Mouse (Mus musculus): ENCODE results near the gene Anp32a. TPM values are rescaled to one million over a fixed set of nuclear protein-coding genes. Genes with fewer than 3 reads are reported as not detected.

Anp32a gene
- 10 to 100 TPM; 62.8 to 88.2 TPM for total RNA-seq (2021)
- long read RNA-seq, experiment 1, partial matches to known transcripts = 0 of 6 reads
- long read RNA-seq, experiment 1, other reads (novel, unspliced or antisense) = 4 of 6 reads
- long read RNA-seq, experiment 2, transcript Anp32a-201 (7 exons, 2,113 nt) = major isoform, 8 of 12 reads
- long read RNA-seq, experiment 2, partial matches to known transcripts = 1 of 12 reads
- long read RNA-seq, experiment 2, other reads (novel, unspliced or antisense) = 3 of 12 reads

DNA sequence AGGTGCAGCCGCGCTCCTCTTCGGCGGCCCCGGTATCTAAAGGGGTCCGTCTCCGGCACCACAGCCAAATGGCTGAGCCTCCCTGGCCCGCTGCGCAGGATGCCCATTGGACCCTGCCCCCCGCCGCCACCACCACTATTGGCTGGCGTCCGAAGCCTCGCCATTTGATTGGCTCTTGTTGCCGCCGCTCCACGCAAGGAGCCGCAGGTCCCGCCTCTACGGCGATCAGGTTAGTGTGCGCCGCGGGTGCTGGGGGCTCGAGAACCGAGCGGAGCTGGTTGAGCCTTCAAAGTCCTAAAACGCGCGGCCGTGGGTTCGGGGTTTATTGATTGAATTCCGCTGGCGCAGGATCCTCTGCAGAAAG lies at the start of gene Anp32a:
TSS of gene Anp32a (plus strand) at position 171 of the 364 bp plus-strand sequence.
- H3K4me3 ChIP-seq = peak within 1 kb of the TSS; percentile 96
- peak within 1 kb of the TSS; percentile 95 for H3K27ac ChIP-seq
- peak; percentile 100 for DNase-seq
- TF ChIP-seq CTCF (IDR thresholded peaks at IDR 0.05) = no peak
- intact Hi-C loops (cut with DNase I) = loop anchor here (2.0 kb wide), 1 partner anchor 32 kb away; no protein-coding TSS in a partner anchor

DNA sequence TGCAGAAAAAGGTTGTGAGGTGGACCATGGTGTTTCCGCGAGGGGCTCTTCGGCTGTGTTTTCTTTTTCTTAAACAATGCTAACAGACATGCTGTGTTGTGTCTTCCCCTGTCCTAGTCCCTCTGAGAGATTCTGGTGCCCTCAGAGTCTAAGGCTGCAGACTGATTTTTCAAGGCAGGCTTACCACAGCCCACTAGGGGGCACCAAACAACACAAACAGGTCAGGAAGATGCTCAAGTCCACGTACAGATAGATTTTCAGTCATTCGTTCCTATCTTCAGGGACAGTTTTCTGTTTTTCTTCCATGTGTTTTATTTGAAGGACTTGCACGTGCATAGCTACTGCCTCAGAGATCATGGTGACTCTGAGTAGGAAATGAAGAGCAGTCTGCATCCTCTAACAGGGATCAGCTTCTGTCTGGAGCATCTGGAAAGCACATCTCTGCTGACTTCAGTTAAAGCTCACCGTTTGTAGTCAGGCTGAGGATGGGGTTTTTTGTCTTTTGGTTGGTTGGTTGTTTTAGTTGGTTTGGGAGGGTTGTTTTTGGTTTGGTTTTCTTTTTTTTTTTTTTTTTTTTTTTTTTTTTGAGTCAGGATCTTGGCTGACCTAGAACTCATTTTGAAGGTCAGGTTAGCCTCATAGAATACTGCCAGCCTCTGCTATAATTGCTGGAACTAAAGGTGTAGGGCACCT lies 45.9 kb upstream of the Anp32a start:
- peak; percentile 96 for TF ChIP-seq CTCF (IDR thresholded peaks at IDR 0.05)
- intact Hi-C loops (cut with DNase I) = loop anchor here (1.0 to 5.0 kb wide), 3 partner anchors 37 to 122 kb away; no protein-coding TSS in a partner anchor

DNA sequence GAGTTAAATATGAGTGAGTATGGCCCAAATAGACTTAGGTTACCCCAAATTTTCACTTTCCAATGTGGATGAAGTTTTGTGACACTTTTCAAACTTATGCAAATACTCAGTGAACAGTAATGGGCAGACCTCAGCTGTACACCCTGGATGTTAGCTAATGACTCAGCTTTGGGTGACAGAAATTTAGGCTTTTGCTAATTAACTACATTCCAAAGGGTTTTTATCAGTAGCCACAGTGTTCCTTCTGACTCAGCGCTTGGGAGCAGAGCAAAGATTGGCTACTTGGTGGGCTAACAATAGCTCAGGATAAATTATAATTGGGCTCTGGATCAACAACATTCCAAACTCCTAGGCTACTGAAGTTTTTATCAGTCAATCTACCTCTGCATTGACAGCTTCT lies 44.2 kb upstream of the Anp32a start:
- Histone ChIP-seq H3K27ac (no peak overlapping the region), H3K4me3 (no peak overlapping the region)
- intact Hi-C loops (cut with DNase I) = loop anchor here (5.0 kb wide), 2 partner anchors 35 to 120 kb away; no protein-coding TSS in a partner anchor
- DNase-seq = no peak
- no peak for TF ChIP-seq CTCF (IDR thresholded peaks at IDR 0.05)

More for the DNA sequence above, 45.9 kb upstream of the Anp32a start:
- Histone ChIP-seq H3K27ac (no peak overlapping the region), H3K4me3 (no peak overlapping the region)
- DNase-seq = peak; percentile 79

DNA sequence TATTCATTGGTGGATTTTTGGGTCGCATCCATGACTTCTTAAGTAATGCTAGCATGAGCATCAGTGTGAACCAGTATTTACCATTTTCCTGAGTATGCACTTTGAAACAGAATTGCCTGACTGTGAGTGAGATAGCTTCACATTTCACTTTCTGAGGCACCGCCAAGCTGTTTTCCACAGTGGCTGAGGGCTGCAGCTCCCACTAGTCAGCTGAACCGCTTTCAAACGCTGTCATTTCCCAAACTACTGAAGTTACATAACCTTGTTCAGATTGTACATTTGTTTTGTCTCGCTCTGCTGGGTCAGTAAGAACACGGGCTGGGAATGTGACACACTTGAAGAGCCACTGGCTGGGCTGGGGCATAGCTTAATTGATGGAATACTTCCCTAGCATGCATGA lies 25.5 kb upstream of the Anp32a start:
- no peak for DNase-seq
- Histone ChIP-seq H3K4me3 (no peak overlapping the region), H3K27ac (no peak overlapping the region)
- TF ChIP-seq CTCF (IDR thresholded peaks at IDR 0.05) = no peak
- intact Hi-C loops (cut with DNase I) = no loop called here

DNA sequence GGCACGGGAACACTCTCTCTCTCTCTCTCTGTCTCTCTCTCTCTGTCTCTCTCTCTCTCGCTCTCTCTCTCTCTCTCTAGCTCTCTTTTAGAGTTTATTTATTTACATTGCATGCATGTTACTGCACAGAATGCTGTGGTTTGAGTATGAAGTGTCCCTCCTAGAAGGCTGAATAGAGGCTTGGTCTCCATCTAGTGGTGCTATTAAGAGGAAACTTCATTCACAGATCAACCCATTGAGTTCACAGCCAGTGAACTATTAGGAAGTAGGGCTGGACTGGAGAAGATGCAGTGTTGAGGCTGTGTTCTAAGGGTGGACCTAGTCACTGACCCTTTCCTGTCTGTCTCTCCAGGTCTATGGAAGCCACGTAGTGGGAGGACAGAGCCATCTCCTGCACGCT lies 22.4 kb upstream of the Anp32a start:
- Histone ChIP-seq H3K27ac (no peak overlapping the region), H3K4me3 (no peak overlapping the region)
- intact Hi-C loops (cut with DNase I) = no loop called here
- TF ChIP-seq CTCF (IDR thresholded peaks at IDR 0.05) = no peak
- DNase-seq = no peak

DNA sequence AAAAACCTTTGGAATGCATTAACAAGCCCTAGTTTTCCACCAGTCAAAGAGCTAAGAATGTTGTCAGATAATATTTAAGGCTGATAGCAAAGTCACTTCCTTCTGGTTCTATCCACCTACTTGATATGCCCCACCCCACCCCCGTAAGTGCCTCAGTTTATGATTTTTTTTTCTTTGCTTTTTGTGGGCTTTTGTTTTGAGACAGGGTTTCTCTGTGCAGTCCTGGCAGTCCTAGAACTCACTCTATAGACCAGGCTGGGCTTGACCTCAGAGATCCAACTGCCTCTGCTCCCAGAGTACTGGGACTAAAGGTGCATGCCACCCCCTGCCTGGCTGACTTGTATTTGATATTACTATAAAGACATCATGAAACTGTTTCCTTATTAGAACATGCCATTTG lies 17.3 kb upstream of the Anp32a start:
- Histone ChIP-seq H3K27ac (no peak overlapping the region), H3K4me3 (no peak overlapping the region)
- DNase-seq = no peak
- TF ChIP-seq CTCF (IDR thresholded peaks at IDR 0.05) = no peak
- intact Hi-C loops (cut with DNase I) = no loop called here

DNA sequence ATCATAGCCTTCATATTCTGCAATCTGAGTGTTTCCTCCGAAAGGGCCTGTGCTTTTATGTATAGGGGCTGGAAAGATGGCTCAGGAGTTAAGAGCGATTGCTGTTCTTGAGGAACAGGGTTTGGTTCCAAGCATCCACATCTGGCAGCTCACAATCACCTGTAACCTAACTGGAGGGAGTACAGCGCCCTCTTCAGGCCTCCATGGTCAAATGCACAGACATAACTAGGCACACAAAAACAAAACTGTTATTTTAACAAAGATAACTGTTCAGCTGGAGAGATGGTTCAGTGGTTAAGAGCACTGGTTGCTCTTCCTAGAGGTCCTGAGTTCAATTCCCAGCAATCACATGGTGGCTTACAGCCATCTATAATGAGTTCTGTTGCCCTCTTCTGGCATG lies 15.1 kb upstream of the Anp32a start:
- Histone ChIP-seq H3K27ac (no peak overlapping the region), H3K4me3 (no peak overlapping the region)
- peak; percentile 8; the same call in 1 of the 2 replicates for TF ChIP-seq CTCF (IDR thresholded peaks at IDR 0.05)
- no peak for DNase-seq
- intact Hi-C loops (cut with DNase I) = no loop called here

DNA sequence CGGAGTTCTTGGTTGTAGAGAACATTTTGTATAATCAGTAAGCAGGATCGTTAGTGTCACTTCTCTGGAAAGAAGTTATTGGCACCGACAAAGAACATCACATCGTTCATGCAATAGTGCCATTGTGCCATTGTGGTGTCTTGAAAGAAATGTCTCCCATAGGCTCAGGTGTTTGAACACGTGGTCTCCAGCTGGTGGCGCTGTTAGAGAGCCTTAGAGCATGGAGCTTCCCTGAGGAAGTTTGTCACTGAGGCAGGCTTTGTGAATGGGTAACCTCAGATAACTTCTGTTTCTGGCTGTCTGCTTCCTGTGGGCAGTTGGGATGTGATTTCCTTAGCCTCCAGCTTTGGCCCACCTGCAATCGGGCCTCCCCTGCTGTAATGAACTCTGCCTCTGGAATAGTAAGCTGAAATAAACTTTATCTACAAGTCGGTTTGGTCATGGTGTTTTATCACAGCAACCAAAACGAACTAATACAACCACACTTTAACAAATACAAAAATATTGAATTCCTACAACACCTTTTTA lies 6.7 kb upstream of the Anp32a start:
- intact Hi-C loops (cut with DNase I) = loop anchor here (5.0 kb wide), 1 partner anchor 37 kb away; no protein-coding TSS in a partner anchor
- Histone ChIP-seq H3K4me3 (no peak overlapping the region), H3K27ac (no peak overlapping the region)
- no peak; the same call in 1 of the 2 replicates for TF ChIP-seq CTCF (IDR thresholded peaks at IDR 0.05)
- DNase-seq = no peak

DNA sequence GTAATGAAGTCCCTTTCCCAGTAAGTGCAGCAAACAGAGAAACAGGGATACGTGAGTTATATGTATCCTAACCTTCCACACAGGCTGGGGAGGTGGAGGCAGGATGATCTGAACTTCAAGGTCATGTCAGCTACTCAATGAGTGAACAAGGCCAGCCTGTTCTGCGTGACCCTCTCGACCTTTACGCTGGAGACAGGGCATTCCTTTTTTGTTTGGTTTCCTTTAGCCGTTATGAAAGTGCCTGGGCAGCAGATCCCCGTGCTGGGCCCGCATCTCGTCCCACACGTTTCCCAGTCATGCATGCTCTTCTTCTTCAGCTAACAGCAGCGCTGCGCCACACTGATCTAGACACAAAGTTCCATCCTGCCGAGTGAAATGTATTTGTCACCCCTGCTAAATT lies 5.7 kb upstream of the Anp32a start:
- H3K4me3 ChIP-seq = no peak overlapping the region
- no peak for DNase-seq
- TF ChIP-seq CTCF (IDR thresholded peaks at IDR 0.05) = no peak
- intact Hi-C loops (cut with DNase I) = no loop called here
- H3K27ac ChIP-seq = no peak overlapping the region

DNA sequence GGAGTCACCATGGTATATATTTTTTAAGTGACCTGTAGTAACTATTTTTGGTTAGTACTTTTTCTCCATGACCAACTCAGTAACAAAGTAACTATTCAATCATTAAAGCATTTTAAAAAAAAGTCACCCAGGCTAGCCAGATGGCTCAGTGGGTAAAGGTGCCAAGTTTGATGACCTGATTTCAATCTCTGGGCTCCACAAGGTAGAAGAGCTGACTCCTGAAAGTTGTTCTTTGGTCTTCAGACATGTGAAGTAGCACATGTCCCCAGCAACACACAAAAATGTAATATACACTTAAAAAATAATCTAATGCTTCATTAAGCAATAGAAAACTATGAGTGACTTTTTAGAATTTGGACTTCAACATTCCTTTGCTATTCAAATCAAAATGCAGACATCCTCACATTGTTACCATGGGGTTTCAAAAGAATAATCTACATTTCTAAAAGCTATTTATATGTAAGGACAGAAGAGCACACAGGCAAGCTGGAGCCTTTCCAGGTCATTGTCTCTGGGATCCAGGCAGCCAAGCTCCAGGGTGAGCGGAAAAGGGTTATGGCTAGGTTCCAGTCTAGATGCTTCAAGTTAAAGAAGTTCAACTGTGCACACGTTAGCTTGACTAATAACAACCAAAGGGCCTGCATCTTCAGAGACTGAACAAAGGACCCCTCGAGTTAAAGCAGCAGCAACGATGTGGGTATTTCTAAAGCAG lies 3.0 kb upstream of the Anp32a start:
- H3K27ac ChIP-seq = peak overlapping the region; percentile 73
- no peak for DNase-seq
- TF ChIP-seq CTCF (IDR thresholded peaks at IDR 0.05) = no peak
- peak overlapping the region; percentile 29; the same call in 1 of the 2 replicates for H3K4me3 ChIP-seq
- intact Hi-C loops (cut with DNase I) = no loop called here

DNA sequence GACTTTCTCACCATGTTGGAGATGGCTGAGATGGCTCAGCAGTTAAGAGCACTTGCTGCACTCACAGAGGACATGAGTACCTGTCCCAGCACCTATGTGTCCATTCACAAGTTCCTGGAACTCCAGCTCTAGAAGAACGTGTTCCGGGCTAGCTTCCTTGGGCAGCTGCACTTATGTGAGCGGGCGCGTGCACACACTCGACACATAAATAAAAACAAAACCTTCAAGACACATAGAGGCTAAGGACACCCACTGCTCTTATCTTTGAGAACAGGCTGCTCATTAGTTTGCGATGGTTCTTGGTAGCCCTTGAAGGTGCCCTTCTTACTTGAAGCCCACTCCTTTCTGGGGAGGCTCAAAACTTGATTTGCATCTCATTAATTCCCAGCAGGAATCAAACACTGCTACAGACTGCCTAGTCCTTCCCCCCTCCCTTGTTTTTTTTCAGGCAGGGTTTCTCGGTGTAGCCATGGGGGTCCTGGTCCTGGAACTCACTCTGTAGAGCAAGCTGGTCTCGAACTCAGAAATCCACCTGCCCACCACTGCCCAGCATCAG lies 2.4 kb upstream of the Anp32a start:
- intact Hi-C loops (cut with DNase I) = no loop called here
- no peak for TF ChIP-seq CTCF (IDR thresholded peaks at IDR 0.05)
- H3K4me3 ChIP-seq = peak overlapping the region; percentile 29
- DNase-seq = no peak
- H3K27ac ChIP-seq = peak overlapping the region; percentile 73
